Mouse (Mus musculus): ENCODE data around the gene Rin1. TPM values are rescaled to one million over a fixed set of nuclear protein-coding genes. Genes with fewer than 3 reads are reported as not detected.
A peak's percentile ranks its signal among the peaks of the same experiment; 100 is the strongest.
"Not testable (repeated sequence)": the region's sequence is repeated elsewhere in the genome, so short reads cannot be mapped to it uniquely, and the experiment has no call there.

The Rin1 gene
- total RNA-seq, 2 experiments from 2014 or later: 75.4 to 75.5 TPM

DNA sequence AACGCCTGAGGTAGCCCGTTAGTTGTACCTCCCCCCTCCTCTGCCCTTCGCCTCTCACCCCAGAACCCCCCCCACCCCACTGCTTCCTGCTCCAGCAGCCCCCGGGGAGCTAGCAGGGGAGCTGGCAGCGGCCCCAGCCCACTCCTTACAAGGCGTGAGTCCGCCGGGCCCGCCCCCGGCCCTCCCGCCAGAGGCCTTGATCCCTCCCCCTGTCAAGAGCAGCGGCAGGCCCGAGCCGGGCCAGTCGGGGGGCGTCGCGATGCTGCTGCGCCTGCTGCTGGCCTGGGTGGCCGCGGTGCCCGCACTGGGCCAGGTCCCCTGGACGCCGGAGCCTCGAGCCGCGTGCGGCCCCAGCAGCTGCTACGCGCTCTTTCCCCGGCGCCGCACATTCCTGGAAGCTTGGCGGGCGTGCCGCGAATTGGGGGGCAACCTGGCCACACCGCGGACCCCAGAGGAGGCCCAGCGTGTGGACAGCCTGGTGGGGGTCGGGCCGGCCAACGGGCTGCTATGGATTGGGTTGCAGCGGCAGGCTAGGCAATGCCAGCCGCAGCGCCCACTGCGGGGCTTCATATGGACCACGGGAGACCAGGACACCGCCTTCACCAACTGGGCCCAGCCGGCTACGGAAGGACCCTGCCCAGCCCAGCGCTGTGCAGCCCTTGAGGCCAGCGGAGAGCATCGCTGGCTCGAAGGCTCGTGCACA is 17.7 kb downstream of the Rin1 start, which contains the start of gene Cd248:
Cd248 (plus strand) TSS at position 212 of the 703 bp plus-strand sequence.
- no peak for DNase-seq (ENCODE audit: low spot score in 2 of 2)

DNA sequence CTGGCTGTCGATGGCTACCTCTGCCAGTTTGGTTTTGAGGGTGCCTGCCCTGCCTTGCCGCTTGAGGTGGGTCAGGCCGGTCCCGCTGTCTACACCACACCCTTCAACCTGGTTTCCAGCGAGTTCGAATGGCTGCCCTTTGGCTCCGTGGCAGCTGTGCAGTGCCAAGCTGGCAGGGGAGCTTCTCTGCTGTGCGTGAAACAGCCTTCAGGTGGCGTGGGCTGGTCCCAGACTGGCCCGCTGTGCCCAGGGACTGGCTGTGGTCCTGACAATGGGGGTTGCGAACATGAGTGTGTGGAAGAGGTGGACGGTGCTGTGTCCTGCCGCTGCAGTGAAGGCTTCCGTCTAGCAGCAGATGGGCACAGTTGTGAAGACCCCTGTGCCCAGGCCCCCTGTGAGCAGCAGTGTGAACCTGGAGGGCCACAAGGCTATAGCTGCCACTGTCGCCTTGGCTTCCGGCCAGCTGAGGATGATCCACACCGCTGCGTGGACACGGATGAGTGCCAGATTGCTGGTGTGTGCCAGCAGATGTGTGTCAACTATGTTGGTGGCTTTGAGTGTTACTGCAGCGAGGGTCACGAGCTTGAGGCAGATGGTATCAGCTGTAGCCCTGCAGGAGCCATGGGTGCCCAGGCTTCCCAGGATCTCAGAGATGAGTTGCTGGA is 18.4 kb downstream of the Rin1 start:
- no peak for DNase-seq (ENCODE audit: low spot score in 2 of 2)

DNA sequence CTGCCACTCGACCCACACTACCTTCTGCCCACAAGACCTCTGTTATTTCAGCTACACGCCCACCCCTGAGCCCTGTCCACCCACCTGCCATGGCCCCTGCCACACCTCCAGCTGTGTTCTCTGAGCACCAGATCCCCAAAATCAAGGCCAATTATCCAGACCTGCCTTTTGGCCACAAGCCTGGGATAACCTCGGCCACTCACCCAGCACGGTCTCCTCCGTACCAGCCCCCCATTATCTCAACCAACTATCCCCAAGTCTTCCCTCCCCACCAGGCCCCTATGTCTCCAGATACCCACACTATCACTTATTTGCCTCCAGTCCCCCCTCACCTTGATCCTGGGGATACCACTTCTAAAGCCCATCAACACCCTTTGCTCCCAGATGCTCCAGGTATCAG is 19.2 kb downstream of the Rin1 start:
- no peak for DNase-seq (ENCODE audit: low spot score in 2 of 2)

GRCm38 (mm10) chr19:5069978-5070377 is 19.7 kb downstream of the Rin1 start:
- no peak for DNase-seq (ENCODE audit: low spot score in 2 of 2)

GRCm38 (mm10) chr19:5071077-5071476 is 20.8 kb downstream of the Rin1 start:
- DNase-seq (ENCODE audit: low spot score in 2 of 2): no peak

DNA sequence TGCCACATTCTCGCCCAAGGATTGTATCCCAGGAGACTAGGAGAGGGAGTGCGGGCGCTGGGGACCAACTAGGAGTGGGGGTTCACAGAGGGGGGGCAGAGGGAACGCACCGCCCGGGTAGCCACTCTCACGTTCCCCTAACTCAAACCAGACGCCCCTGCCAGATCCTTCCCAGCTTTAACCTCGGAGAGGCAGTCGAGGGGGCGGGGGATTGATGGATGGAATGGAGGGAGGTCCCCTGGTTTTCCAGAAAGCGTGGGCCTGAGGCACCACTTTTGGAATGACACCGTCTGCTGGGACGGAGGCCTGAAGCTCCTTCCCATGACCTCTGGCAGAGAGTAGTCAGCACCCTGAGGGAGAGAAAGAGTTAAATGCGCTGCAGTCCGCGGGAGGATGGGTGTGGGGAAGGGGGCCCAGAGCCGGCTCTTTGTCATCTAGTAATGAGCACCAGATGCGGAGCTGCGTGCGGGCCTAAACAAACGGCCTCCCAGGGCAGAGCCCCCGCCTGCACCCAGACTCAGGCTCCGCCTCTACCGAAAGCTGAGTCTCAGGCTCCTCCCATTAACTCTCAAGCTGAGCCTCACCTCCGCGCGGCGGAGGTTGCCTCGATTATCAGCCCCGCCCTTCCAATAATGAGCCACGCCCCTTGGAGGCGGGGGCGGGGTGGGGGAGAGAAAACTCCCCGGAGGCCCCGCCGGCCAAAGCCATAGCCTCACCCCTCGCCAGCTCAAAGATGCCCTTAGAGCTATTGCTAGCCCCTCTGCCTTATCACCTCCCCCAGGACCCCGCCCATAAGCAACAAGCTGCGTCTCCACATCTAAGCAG is 21.5 kb downstream of the Rin1 start:
- DNase-seq (ENCODE audit: low spot score in 2 of 2): no peak

GRCm38 (mm10) chr19:5072389-5073019 is 22.2 kb downstream of the Rin1 start:
- DNase-seq (ENCODE audit: low spot score in 2 of 2): no peak

DNA sequence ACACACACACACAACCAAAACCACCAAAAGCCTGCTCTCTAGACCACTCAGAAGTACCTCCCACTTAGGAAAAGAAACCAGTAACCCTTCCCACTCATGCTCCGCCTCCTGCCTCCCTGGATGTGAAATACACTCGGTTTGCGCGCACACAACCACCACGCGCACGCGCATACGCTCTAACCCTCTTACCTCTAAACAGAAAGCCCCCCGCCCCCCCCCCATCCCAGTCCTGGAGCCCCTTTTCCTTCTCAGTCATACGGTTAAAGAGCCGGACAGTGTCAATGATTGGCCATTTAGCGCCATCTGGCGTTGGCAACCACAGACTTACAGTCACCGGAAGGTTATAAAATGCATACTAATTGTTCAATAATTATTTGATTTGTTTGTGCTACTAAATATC is 22.7 kb downstream of the Rin1 start:
- peak in 1 of 2 experiments; percentile 61 for DNase-seq (ENCODE audit: low spot score in 2 of 2)

DNA sequence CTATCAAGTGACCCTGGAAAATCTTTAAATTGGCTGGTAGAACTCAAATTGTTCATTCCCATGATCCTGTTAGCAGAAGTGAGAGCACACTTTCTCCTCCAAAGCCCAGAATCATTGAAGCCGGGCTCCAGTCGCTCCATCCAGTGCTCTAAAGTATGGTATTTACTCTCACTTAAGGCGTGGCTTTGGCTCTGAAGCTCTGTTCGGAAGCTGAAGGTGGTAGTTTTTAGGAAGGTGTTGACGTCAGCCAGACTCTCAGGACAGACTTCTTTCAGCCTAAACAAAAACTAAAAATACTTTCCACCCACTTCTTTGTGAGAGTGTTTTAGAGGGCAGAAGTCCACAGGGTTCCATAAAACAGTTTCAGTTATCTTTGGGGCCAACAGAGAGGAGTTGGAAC is 23.2 kb downstream of the Rin1 start:
- no peak for DNase-seq (ENCODE audit: low spot score in 2 of 2)

GRCm38 (mm10) chr19:5079279-5079678 is 29.0 kb downstream of the Rin1 start:
- no peak for DNase-seq (ENCODE audit: low spot score in 2 of 2)

DNA sequence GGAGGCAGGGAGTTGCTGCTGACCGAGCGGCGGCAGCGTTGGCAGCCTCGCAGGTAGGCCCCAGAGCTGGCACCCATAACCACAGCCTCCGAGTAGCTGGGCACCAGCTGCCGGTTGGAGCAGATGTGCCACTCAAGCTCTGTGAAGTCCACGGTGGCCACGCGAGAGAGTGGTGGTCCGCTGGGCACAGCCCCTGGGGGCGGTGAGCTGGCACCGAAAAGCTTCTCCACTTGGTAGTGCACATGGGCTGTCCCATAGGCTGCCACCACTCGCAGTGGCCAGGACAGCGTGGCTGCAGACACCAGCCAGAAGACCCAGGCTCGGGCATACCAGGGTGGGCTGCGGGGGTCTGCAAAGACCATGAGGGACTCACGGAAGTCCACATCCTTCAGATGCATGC is 31.7 kb downstream of the Rin1 start:
- DNase-seq (ENCODE audit: low spot score in 2 of 2): no peak

DNA sequence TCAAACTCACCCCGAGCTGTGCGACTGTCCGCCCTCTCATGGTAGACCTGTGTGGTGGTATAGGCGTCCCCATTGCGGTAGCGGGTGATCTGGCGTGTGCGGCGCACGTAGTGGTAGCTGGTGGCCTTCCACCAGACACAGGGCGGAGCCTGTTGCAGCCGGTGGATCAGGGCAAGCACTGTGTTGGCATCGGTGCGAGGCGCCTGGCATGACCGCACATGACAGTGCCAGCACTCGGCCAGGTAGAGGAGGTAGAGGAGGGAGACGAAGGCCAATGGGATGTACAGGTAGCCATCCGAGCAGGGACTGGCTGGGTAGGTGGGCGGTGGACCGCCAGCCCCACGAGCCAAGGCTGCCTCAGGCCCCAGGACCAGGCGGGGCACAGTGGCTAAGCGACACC is 32.3 kb downstream of the Rin1 start:
- no peak for DNase-seq (ENCODE audit: low spot score in 2 of 2)

GRCm38 (mm10) chr19:5083961-5084833 is 33.9 kb downstream of the Rin1 start:
- no peak for DNase-seq (ENCODE audit: low spot score in 2 of 2)

DNA sequence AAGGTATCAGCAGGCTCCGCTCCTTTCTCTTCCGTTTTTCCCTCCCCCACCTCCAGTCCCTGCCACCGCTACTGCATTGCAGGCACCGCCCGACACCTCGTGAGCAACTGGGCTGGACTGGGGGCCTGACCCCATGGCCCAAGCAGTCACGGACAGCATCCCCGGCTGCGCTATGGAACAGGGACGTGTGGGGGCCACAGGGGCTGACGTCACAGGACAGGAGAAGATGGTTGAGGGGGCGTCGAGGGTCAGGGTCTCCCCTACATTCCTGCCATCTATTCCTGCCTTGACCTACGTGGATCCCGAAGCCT is 34.5 kb downstream of the Rin1 start:
- DNase-seq (ENCODE audit: low spot score in 2 of 2): no peak

DNA sequence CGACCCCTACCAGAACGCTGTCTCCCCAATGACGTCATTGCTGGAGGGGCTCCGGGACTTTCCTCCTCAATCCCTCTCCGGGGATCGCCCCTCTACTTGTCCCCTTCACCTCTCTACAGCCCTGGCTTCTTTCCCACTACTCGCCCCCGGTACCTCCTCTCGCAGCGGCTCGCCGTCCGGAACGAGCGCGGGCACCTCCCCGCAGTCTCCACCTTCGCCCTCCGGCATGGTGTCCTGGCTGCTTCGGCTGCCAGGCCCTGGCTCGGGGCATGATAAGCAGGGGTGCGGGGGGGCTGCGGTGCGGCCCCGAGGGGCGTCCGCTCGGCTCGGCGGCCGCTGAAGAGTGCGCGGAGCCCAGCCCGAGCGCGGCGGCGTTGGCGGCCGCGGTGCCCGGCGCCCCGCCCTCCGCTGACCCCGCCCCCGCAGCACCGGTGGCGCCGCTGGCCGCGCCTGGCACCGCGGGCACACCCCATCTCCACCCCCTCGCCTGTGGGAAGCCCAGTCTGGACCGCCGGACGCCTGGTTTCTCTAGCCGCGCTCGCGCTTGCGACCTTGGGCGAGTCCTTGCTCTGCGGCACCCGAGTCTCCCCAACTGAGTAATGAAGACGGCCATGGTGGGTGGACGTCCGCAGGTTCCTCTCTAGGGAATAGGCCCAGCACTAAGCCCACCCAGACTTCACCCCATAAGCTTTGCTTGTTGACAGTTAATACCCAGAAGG is 35.0 kb downstream of the Rin1 start, which contains the start of gene Tmem151a:
Tmem151a (minus strand) TSS at position 387 of the 719 bp plus-strand sequence.
- DNase-seq (ENCODE audit: low spot score in 2 of 2): peak; percentile 63 to 73

- not testable (repeated sequence) for DNase-seq (ENCODE audit: low spot score in 2 of 2)
These were observed 36.3 kb downstream of the Rin1 start for GRCm38 (mm10) chr19:5086533-5086932.

- DNase-seq (ENCODE audit: low spot score in 2 of 2): peak; percentile 87 to 93
These were observed 37.8 kb downstream of the Rin1 start, which contains the start of gene Yif1a for GRCm38 (mm10) chr19:5087884-5088728. Gene Yif1a, plus strand, starts transcription at chr19:5088538.

GRCm38 (mm10) chr19:5089324-5089723 is 39.0 kb downstream of the Rin1 start:
- no peak for DNase-seq (ENCODE audit: low spot score in 2 of 2)

- no peak for DNase-seq (ENCODE audit: low spot score in 2 of 2)
These were observed 41.8 kb downstream of the Rin1 start for GRCm38 (mm10) chr19:5092083-5092482.

Data from left cerebral cortex, adult 18-20 months (tissue).